Mouse (Mus musculus): Measurements from ENCODE around the gene Mdn1. TPM values are rescaled to one million over a fixed set of nuclear protein-coding genes. Genes with fewer than 3 reads are reported as not detected.

The Mdn1 gene
- 53.5 and 69.4 TPM in 2 replicates for total RNA-seq (2012; rRNA removed)
- 26.0 and 31.1 TPM in 2 replicates for total RNA-seq (2014; rRNA removed)
- 76.7 and 89.5 TPM in 2 replicates for polyA plus RNA-seq (2012; ENCODE audit: insufficient read length, low read depth)

DNA sequence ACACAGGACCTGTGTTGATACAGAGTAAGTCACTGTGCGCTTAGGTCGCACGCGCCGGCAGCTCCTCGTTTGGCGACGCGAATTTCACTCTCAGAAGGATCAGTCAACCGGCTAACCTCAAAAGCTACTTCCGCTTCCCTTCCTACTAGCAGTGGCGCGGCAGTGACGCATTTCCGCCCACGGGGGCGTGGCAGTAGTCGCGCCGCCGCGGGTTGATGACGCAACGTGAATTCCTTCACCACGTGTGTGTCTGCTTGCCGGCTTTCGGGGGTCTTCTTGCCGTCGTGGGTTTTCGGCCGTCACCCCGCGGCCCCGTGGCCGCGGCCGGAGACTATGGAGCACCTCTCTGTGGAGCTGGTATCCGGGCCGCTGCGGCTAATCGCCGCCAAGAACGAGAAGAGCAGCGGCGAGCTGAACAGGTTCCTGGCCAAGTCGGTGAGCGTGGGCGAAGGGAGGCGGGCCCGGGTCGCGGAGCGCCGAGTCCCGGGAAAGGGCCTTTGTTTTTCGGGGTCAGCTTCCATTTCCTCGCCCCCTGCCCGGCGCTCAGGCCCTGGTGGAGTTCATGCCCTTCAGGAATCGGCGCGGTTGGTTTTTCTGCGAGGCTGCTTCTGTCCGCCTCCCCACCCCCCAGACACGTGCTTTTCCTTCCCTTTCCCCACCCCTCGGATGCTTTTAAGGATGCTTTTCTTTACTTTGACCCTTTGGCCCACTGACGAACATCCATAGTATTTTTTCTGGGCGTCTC, at the start of gene Mdn1:
Gene Mdn1, plus strand, starts transcription at position 202 of the 745 bp plus-strand sequence.
- peak within 1 kb of the TSS; percentile 62 for H3K9ac ChIP-seq (ENCODE audit: insufficient read depth, low read depth)
- dilution Hi-C loops (cut with MboI; ENCODE audit: extremely low pct_ligation_motif_present, extremely low pct_unique_long_range_greater_than_20kb, low sequenced_read_pairs) (no loop called here), in situ Hi-C loops (cut with MboI; ENCODE audit: low pct_ligation_motif_present, low pct_unique_long_range_greater_than_20kb, low sequenced_read_pairs) (no loop called here)
- H3K4me3 ChIP-seq (replicated peaks in 1 of 3; ENCODE audit: low read depth in 2 of 3, low read length in 2 of 3, poor library complexity in 1 of 3) = peak within 1 kb of the TSS; percentile 67 to 85 (median 74)
- peak within 1 kb of the TSS; percentile 57; the same call in 1 of the 2 replicates for H3K27ac ChIP-seq (ENCODE audit: insufficient read depth, low read depth)
- DNase-seq (ENCODE audit: extremely low read depth) = peak; percentile 95
- peak within 1 kb of the TSS; percentile 90 for H3K4me2 ChIP-seq (ENCODE audit: insufficient read depth, low read depth, poor library complexity, severe bottlenecking)
- H3K36me3 ChIP-seq (replicated peaks in 1 of 2; ENCODE audit: control insufficient read depth in 1 of 2, insufficient read depth in 1 of 2, low read length in 1 of 2) = peaks cover 2 to 49% of the 10 kb centered on the region in 2 experiments
- no peaks in the 10 kb centered on the region for H3K27me3 ChIP-seq (replicated peaks)
- peaks cover 0 to 22% of the 10 kb centered on the region in 2 experiments; a peak in 2 of 4 replicates for H3K4me1 ChIP-seq (ENCODE audit: control insufficient read depth in 1 of 2, insufficient read depth in 2 of 2)
- H3K79me2 ChIP-seq (replicated peaks; ENCODE audit: control insufficient read depth, extremely low read depth, insufficient read depth, poor library complexity, severe bottlenecking) = peaks cover 50% of the 10 kb centered on the region
- TF ChIP-seq SMC3 (IDR thresholded peaks at IDR 0.05; ENCODE audit: low read depth, low read length) = no peak
- TF ChIP-seq BHLHE40 (IDR thresholded peaks at IDR 0.05; ENCODE audit: low read depth, low read length) = peak; percentile 58
- no peak for TF ChIP-seq UBTF (IDR thresholded peaks at IDR 0.05; ENCODE audit: low read depth, low read length)
- TF ChIP-seq EP300 (IDR thresholded peaks at IDR 0.05; ENCODE audit: low read length) = no peak
- peak; percentile 84; the same call in 1 of the 2 replicates for TF ChIP-seq KAT2A (IDR thresholded peaks at IDR 0.05; ENCODE audit: insufficient replicate concordance, low read length)
- TF ChIP-seq JUN (IDR thresholded peaks at IDR 0.05; ENCODE audit: insufficient read depth, low read depth, low read length) = no peak
- TF ChIP-seq CHD2 (IDR thresholded peaks at IDR 0.05; ENCODE audit: low read length) = no peak
- 0 out of 2 replicates have a peak, but pooled peaks have one; percentile 41 for TF ChIP-seq POLR2AphosphoS2 (IDR thresholded peaks at IDR 0.05; ENCODE audit: low read depth, low read length)
- TF ChIP-seq NELFE (IDR thresholded peaks at IDR 0.05; ENCODE audit: low read depth, low read length) = peak; percentile 87
- TF ChIP-seq USF1 (IDR thresholded peaks at IDR 0.05; ENCODE audit: low read depth, low read length) = peak; percentile 49
- TF ChIP-seq PAX5 (IDR thresholded peaks at IDR 0.05; ENCODE audit: low read length) = no peak
- TF ChIP-seq ZKSCAN1 (IDR thresholded peaks at IDR 0.05; ENCODE audit: borderline replicate concordance, low read depth, low read length) = no peak
- TF ChIP-seq MEF2A (IDR thresholded peaks at IDR 0.05; ENCODE audit: borderline replicate concordance, low read depth, low read length) = peak; percentile 47; the same call in 1 of the 2 replicates
- peak; percentile 23; the same call in 1 of the 2 replicates for TF ChIP-seq ZMIZ1 (IDR thresholded peaks at IDR 0.05; ENCODE audit: low read depth, low read length)
- TF ChIP-seq GABPA (IDR thresholded peaks at IDR 0.05; ENCODE audit: insufficient replicate concordance, low read depth, low read length) = peak; percentile 49; the same call in 1 of the 2 replicates
- peak; percentile 92 for TF ChIP-seq HCFC1 (IDR thresholded peaks at IDR 0.05; ENCODE audit: low read depth, low read length)
- TF ChIP-seq USF2 (conservative IDR thresholded peaks at IDR 0.05; ENCODE audit: low read depth, low read length) = no peak
- TF ChIP-seq MYC (IDR thresholded peaks at IDR 0.05; ENCODE audit: low read depth, low read length) = peak; percentile 95
- no peak for TF ChIP-seq RAD21 (IDR thresholded peaks at IDR 0.05; ENCODE audit: low read depth, low read length)
- peak; percentile 98 for TF ChIP-seq ELF1 (IDR thresholded peaks at IDR 0.05; ENCODE audit: low read depth, low read length)
- TF ChIP-seq MXI1 (IDR thresholded peaks at IDR 0.05; ENCODE audit: low read depth, low read length) = peak; percentile 100
- no peak for TF ChIP-seq CTCF (conservative IDR thresholded peaks at IDR 0.05 in 1 of 2, IDR thresholded peaks at IDR 0.05 in 1 of 2; ENCODE audit: low read depth in 2 of 2, low read length in 2 of 2)
- TF ChIP-seq TBP (conservative IDR thresholded peaks at IDR 0.05; ENCODE audit: low read depth, low read length) = peak; percentile 87
- TF ChIP-seq RCOR1 (conservative IDR thresholded peaks at IDR 0.05; ENCODE audit: low read depth, low read length) = no peak
- TF ChIP-seq POLR2A (IDR thresholded peaks at IDR 0.05; ENCODE audit: low read depth, low read length) = peak; percentile 88
- no peak for TF ChIP-seq MAFK (IDR thresholded peaks at IDR 0.05; ENCODE audit: insufficient replicate concordance, low read length)
- TF ChIP-seq MAZ (IDR thresholded peaks at IDR 0.05; ENCODE audit: low read depth, low read length) = no peak
- TF ChIP-seq TCF12 (IDR thresholded peaks at IDR 0.05; ENCODE audit: low read depth, low read length) = peak; percentile 84
- peak; percentile 56 for TF ChIP-seq IRF4 (IDR thresholded peaks at IDR 0.05; ENCODE audit: low read depth, low read length)
- TF ChIP-seq JUND (conservative IDR thresholded peaks at IDR 0.05; ENCODE audit: low read depth, low read length) = no peak
- TF ChIP-seq SIN3A (IDR thresholded peaks at IDR 0.05; ENCODE audit: low read length) = peak; percentile 98
- TF ChIP-seq ZNF384 (IDR thresholded peaks at IDR 0.05; ENCODE audit: low read depth, low read length) = no peak
- peak; percentile 96 for TF ChIP-seq MAX (IDR thresholded peaks at IDR 0.05; ENCODE audit: low read length)
- peak; percentile 48; the same call in 1 of the 2 replicates for TF ChIP-seq NRF1 (IDR thresholded peaks at IDR 0.05; ENCODE audit: low read depth, low read length)
- TF ChIP-seq ETS1 (conservative IDR thresholded peaks at IDR 0.05; ENCODE audit: low read depth, low read length) = no peak; the same call in 1 of the 2 replicates
- no peak for TF ChIP-seq ZC3H11A (IDR thresholded peaks at IDR 0.05; ENCODE audit: low read depth, low read length)
- 0 out of 2 replicates have a peak, but pooled peaks have one; percentile 12 for TF ChIP-seq E2F4 (IDR thresholded peaks at IDR 0.05; ENCODE audit: insufficient replicate concordance, low read depth, low read length)
- TF ChIP-seq CHD1 (IDR thresholded peaks at IDR 0.05; ENCODE audit: low read depth, low read length) = no peak
- H3K9me3 ChIP-seq (replicated peaks; ENCODE audit: low read length) = no peaks in the 10 kb centered on the region

Data from CH12.LX (cell line).